Mouse (Mus musculus) megakaryocyte-erythroid progenitor cell, adult 5-6 weeks (primary cell): ENCODE data around the gene Cym. TPM values are rescaled to one million over a fixed set of nuclear protein-coding genes. Genes with fewer than 3 reads are reported as not detected.

Experiments used
- ATAC-seq: replicated peaks from 2 replicates; pipeline ENCODE4 v1.8.0; 2016; ENCODE audit warnings: mild to moderate bottlenecking, inconsistent platforms; ENCODE audit not compliant: severe bottlenecking, poor library complexity, low FRiP score, low TSS enrichment
- total RNA-seq, 2 experiments: library from RNA; stranded (forward) in 1 of 2; stranded (reverse) in 1 of 2; fragments of 200-1000, 215-1000 nt in 1 of 2; fragments of >200 nt in 1 of 2; fragmentation: Nextera tagmentation in 1 of 2; gene quantifications; 2 replicates each; pipeline ENCODE4 v1.2.3; 2014 to 2017

The Cym gene
- total RNA-seq (2014; fragmentation: Nextera tagmentation) (not detected in 2 replicates), total RNA-seq (2017) (not detected in 2 replicates)

DNA sequence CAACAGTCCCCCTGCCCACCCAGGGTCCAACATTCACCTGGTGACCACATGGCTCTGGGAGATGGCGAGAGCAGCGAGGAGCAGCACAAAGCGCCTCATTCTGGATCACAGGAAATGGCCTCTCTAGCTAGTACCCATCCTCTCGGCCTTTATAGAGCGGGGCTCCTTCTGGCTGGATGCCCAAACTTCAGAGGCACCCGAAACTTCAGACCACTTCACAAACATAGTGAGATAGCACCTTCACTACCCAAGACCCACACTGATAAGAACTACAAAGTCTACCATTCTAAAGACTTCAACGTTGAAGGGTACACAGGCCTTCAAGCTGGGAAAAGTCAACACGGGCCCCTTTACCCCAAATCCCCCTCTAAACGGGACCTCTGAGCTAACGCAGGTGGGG is at the start of gene Cym:
Cym (minus strand) TSS at position 125 of the 400 bp plus-strand sequence.
- ATAC-seq, result no peak

DNA sequence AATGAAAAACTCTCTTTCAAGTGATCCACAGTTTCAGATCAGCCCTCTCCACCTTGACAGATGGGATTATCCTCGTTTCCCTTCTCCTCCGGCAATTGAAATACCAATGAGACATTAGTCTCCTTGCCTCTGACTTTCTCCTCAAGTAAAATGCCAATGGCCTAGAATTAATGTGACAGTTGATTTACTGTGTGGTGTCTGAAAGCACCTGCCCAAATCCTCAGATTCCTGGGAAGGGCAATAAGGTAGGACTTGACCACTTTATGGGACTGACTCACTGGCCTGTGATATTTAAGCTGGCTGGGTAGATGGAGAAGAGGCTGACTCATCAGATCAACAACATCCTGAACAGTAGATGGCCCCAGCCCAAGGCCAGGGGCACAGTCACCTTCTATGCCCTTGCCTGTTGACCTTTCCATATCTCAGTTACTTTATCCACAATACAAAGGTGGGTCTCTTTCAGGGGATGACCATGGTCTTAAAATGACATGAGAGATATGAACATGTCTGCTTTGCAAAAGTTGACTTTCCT is 45.3 kb upstream of the Cym start:
- no peak for ATAC-seq

DNA sequence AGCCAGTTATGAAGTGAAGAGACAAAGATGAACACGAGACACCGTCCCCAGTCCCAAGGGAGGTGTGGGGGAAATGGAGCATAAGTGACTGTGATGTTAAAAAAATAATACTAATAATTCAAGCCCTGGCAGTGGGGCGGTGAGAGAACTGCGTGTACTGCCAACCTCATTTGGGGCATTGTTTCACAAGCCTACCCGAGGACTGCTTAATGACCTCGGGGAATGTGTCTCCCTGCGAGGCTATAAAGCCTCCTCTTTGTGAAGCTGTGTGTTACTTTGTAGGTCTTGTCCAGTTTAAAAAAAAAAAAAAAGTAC is 40.3 kb upstream of the Cym start:
- ATAC-seq, result no peak

DNA sequence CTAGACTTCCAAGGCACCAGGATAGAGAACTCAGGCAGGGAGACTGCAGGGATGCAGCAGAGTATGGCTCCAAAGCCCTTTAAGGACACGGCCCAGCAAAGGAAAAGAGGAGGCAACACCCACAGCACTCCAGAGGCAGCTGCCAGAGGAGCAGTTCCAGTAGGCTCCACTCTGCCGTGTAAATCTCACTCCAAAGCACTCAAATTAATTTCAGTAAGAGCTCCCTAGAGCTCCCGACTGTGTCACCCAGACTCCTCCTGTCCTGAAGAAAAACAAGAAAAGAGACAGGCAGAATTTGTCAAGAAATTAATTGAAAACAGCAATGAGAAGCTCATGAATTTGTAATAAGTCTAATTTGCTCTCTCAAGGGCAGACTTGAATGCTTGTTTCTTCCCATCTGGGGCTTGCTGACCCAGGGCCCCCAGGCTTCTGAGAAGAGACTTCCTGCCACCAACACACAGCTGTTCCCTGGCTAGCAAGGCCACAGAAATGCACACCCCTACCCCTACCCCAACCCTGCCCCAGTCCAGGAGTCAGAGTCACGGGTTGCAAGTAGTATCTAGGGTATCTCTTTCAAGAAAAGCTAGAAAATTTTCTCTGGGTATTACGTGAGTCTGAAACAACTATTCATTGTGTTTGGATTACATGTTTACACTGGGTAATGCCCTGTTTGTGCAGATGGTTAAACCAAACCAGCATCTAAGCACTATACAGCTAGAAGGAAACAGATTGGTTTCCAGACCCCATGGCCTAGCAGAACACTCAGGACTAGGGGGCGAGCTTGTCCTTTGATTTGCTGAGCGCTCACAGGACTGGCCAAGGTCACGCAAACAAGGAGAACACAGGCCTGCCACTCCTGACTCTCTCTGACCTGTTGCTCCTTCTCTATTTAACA is 39.7 kb upstream of the Cym start:
- no peak for ATAC-seq

DNA sequence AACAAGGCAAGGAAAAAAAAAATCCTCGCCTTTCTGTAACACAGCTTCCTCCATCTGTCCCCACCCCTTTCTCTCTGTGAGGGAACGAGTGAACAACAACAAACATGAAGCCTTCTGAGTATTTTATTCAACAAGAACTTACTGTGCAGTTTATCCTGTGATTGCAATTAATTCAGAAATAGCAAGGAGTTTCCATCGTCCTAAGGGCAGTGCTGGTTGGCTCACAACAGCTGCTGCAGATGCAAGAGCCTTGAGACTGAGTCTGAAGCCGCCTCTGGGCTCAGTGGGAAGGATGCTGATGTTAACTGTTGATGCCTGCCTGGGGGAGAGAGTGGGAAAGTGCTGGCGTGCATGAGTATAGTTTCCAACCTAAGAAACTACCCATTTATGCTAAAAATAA is 36.4 kb upstream of the Cym start:
- ATAC-seq, result no peak

DNA sequence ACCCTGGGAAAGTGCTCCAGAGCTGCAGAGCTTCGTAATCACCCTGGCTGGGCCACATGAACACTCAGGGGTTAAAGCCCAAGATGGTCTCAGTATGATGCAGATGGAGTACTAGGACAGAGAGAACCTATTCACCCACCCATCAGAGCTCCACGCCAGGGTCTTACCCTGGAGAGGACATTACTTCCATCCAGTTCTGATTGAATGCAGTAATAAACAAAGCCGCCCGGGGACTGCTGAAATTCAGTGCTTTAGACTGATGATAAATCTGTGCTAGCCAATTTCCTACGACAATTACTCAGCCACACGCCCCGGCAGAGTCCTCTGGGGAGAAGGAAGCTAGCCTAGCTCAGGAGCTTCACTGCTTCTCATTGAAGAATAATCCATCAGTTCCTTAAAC is 35.2 kb upstream of the Cym start:
- ATAC-seq, result no peak

DNA sequence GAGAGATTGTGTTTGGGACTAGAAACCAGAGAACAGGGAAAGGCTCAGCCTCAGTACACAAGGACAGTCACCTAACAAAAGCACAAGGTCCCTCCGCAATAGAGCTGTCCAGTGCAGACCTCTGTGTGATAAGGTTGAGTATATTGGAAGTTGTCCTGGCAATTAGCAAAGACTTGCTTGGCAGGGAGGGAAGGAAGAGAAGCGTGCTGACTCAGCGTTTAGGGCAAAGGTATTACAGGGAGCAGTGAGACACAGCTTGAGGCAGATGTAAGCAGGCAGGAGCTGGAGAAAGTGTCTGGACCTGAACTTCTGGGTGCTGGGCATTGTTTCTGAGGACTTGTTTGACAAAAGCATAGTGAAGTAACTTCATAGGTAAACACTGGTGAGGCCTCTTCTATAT is 34.5 kb upstream of the Cym start:
- no peak for ATAC-seq

DNA sequence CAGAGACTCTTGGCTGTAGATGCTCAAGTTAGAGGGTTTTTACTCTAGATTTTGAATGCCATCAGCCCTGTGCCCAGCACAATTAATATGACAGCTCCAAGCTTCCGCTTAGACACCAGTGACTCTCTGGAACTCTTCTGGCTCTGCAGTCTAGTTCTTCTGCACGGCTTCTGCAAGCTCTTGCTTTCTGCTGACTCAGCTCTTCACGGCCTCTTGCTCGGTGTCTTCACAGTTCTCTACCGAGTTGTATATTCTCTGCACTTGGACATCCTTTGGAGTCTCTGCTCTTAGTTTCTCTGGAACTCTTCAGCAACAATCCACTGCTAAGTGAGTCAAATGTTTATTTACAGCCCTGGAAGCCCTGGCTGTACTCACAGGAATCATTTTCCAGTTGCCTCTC is 32.4 kb upstream of the Cym start:
- no peak for ATAC-seq

DNA sequence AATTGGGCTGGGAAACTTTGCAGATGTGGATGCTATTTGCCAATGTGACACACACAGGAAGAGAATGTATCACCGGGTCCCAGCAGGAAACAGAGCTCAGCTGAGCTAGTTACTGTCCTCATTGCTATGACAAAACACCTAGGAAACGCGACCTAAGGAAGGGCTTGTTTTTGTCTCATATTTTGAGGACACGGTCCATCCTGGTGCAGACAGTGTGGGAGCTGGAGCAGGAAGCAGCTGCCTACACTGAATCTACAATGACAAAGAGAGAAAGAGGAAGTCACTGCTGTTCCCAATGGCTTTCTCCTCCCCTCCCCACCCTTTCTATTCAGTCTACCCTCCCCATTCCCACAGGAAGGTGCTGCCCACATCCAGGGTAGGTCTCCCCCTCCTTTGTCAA is 30.5 kb upstream of the Cym start:
- no peak for ATAC-seq

DNA sequence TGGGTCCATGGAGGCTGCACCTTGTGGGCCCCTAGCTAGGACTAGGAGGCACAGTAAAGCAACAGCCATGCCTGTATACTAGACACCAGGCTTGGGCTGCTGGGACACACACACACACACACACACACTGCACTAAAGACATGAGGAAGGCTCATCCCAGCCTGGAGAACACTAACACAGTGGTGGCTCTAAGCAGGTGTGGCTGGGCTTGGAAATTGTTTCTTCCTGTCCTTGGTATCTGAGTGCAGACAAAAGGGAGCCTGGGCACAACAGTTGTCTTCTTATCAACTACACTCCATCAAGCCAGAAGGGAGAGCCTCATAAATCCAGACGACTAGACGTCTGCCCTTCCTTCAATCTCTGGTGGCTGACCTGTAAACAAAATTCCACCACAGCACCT is 28.8 kb upstream of the Cym start:
- no peak for ATAC-seq

DNA sequence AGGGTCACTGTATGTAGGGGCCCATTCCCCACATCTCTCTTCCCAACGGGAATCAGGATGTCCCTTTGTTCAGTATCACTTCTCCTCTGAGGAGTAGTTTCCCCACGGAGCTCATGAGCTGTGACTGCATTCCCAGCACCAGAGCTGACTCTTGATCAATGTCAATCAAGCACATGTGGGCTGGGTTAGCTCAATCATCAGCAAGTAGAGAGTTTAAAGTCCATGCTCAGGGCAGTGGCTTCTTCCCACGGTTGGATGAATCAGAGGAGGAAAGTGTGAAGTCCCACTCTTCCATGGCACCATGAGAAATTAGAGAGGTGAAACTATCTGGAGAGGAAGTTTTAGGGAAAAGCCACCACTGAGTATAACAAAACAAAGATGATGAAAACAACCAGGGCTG is 27.5 kb upstream of the Cym start:
- no peak for ATAC-seq

DNA sequence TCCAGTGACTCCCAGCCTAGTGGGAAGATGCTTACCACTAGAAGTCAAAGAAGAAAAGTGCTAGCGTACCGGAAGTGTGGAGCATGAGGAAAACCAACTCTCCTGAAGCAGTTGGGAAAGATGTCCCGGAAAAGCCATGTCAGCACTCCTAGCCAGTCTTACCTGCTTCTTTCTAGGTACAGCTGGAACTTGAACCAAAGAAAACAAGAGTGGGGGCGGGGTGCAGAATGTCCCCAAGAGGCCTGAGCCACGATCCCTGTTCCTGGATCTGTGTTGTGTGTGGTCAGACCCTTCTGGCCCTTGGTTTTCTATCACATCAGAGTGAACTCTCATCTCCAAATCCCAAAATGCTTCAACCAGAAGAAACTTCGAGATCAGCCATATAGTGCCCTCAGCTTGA is 25.3 kb upstream of the Cym start:
- ATAC-seq, result no peak

DNA sequence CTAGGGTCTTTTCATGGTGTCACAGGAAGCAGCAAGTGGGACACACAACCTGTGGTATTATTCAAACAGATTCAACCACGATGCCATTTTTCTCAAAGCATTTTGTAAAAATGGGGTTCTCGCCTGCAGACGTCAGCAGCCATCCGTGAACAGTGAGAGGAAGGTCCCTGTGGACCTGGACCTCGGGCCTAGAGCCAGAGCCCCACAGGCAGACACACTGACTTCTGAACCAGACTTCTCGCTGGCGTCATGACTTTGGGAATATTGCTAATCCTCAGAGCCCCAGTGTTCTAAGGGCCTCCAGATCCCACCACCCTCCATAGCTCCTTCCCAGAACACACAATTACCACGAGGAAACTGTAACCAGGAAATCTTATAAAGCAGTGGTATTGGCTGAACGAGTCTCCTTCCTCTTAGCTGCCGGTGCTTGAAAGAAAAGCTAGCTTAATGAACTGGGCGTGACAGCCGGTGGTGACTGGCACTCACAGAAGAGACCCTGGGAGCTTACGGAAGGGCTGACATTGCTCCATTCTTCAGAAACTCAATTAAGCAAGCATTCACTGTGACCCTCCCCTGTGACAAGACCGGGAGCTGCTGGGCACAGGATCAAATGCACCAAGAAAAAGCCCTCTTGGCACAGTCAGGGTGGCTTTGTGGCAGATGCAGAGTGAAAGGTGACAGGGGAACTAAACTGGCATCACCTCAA is 20.0 kb upstream of the Cym start:
- ATAC-seq, result no peak

DNA sequence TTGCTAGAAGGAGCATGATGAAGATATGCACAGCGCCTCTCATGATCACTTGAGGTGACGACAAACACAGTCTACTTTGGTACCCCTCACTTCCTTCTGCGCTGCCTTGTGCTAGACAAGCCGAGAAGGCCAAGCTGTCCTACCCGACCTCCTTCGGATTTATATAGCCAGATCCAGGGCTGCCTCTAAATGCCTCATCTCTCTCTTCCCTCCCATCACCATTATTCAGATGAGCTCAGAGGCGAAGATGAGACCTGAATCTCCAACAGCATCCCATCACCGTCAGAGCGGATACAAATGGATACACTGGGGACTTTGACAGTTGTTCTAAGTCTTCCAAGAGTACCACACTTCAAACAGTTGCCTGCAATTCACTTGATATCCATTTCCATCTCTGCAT is 18.1 kb upstream of the Cym start, which contains the start of gene Prok1:
Prok1 (minus strand) TSS at position 101 of the 400 bp plus-strand sequence.
- ATAC-seq, result no peak

DNA sequence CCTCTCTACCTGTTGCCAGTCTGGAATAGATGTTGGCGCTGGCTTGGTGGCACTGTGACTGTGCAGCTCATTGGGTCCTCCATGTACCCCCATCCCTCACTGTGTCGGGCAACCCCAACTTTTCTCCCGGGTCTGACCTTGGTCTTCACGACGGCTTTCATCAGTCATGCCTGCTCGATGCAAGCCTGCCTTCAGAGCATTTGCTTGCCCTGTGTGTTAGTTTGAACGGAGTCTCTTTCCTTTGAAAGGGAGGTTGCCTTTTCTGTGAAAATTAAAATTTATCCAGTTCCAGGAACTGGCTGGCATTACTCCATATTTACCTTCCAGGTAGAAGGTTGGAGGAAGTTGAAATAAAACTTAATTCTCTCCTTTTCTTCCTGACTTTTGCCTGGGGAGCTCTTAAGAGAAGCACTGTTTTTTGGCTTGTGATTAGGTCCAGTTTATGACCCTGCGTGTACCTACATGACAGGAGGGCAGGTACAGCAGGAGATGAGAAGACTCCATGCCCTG is 17.0 kb upstream of the Cym start:
- ATAC-seq, result no peak

DNA sequence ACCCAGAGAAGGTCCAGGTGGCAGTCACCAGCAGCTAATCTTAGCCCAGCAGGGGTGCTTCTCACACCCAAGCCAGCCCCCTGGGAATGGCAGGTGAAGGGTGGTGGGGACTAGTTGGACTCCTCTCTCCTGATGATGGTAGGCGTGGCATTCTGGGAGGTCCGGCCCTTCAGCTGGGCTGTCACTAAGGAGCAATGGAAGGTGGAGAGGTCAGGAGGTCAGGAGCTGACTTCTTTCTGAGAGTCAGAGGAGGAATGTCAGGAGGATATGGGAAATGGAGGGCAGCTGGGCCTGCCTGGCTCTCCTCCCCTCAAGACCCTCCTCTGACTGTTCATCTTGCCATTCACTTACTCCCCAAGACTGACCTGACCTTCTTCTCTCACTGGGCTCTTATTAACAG is 16.5 kb upstream of the Cym start:
- ATAC-seq, result no peak

DNA sequence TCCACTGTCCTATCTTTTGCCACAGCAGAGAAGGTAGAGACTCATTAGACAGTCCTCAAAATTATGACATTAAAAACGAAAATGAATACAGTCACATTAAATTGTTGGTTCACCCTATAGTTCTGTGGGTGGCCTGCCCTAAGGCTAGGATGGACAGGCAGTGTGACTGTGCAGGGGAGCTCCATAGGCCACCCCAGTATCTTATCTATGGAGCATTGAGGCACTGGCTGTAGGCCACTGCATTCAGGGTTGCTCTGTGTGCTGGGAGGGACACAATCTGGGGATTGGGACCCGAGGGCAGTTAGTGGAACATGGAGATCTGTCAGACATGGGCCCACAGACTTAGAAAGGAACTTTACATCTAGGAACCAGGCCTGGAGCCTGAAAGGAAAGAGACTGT is 12.4 kb upstream of the Cym start:
- ATAC-seq, result 0 out of 2 replicates have a peak, but pooled peaks have one; percentile 19

DNA sequence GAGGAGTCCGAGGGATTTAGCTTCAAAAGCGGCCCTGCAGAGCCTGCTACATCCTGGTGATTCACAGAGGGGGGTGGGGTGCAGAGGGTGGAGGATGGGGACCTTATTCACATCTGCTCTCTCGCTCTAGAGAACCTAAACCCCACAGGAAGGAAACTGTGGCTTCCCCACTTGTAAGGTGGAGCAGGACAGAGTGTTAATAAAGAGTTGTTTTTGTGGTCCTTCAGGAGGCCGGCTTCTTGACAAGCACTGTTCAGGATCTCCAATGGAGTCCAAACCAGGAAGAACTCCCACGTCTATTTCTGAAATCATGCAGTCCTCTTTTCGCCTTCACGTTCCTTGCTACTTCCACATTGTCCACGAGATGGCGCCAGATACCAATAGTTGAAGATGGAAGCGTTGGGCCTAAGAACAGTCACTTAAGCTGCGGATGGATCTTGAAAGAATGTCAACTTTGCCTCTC is 11.8 kb upstream of the Cym start:
- peak; percentile 75 for ATAC-seq

DNA sequence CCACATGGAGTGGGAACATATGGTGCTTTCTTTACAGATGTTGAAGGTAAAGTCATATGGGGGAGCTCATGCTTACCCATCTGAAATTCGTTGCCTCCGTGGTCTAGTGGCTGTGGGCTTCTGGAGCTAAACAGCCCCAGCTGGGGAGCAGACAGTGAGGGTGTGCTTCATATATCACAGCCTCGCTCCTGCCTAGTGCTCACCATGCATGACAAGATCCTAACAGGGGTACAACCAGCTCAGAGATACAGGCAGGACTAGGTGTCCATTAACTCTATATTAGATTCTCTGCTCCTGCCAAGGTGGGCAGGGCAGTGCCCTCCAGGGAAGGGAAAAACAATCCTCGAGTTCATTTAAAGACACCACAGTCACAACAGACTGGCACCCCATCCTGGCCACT is 9.7 kb upstream of the Cym start:
- no peak for ATAC-seq

DNA sequence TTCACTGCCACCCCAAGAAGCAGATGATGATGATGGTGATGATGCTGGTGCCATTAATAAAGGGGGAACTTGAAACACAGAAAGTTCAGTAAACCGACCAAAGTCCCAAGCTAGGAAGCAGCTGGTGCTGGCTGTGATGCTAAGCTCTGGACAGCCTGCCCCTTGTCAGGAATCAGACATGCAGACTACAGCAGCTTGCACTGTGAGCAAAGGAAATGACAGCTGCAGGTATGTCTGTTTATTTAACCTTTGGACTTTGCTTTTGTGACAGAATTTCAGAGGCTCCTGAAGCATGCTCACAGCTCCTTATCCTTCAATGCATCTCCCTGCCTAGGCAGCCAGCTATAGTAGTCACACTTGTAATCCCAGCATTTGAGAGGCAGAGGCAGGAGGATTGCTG is 9.0 kb upstream of the Cym start, which contains the start of gene A630076J17Rik:
A630076J17Rik (plus strand) TSS at position 88 of the 400 bp plus-strand sequence.
- no peak for ATAC-seq
